Mouse (Mus musculus) heart, postnatal 0 days (tissue): ENCODE measurements around the gene Timm8a2.

ENCODE experiments used
- CTCF ChIP-seq: IDR thresholded peaks from 2 replicates; pipeline ENCODE4 v1.5.1; 2016; ENCODE audit warnings: antibody characterized with exemption, control low read depth, low read depth
- EP300 ChIP-seq: IDR thresholded peaks from 2 replicates; pipeline ENCODE4 v1.6.1; 2016; ENCODE audit warnings: antibody characterized with exemption, low read depth

- TF ChIP-seq CTCF: no peak
- TF ChIP-seq EP300: no peak
Measured at GRCm38 (mm10) chr14:122009502-122009901, 25.0 kb upstream of the Timm8a2 start.
